Mouse (Mus musculus): ENCODE data around the gene Secisbp2.

DNA sequence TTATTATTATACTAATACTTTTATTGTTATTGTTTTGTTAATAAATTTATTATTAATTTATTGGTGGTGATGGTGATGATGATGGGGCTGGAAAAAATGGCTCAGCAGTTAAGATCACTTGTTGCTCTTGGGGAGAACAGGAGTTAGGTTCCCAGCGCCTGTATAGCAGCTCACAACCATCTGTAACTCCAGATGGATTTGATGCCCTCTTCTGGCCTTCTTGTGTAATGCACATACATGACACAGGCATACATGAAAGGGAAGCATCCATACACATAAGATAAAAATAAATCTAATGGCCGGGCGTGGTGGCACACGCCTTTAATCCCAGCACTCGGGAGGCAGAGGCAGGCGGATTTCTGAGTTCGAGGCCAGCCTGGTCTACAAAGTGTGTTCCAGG lies 42.3 kb upstream of the Secisbp2 start:
- TF ChIP-seq HCFC1 (IDR thresholded peaks at IDR 0.05; ENCODE audit: borderline replicate concordance, insufficient read depth, low read length): no peak
- TF ChIP-seq CHD2 (IDR thresholded peaks at IDR 0.05; ENCODE audit: low read depth, low read length): no peak
- no peak for TF ChIP-seq ZNF384 (IDR thresholded peaks at IDR 0.05; ENCODE audit: low read depth, low read length)
- TF ChIP-seq MAFK (IDR thresholded peaks at IDR 0.05; ENCODE audit: insufficient read depth, low read depth, low read length): no peak
- no peak for TF ChIP-seq ZC3H11A (IDR thresholded peaks at IDR 0.05; ENCODE audit: borderline replicate concordance, low read depth, low read length)

Data from ES-E14 (cell line).